Mouse (Mus musculus) granulocyte monocyte progenitor cell, adult 5-6 weeks (primary cell): ENCODE measurements around the gene Arl4c. TPM values are rescaled to one million over a fixed set of nuclear protein-coding genes. Genes with fewer than 3 reads are reported as not detected.

Experiments
- ATAC-seq: replicated peaks from 2 replicates; pipeline ENCODE4 v1.8.0; 2016; ENCODE audit warnings: mild to moderate bottlenecking, moderate TSS enrichment, inconsistent platforms; ENCODE audit not compliant: poor library complexity, severe bottlenecking
- total RNA-seq, 2 experiments: library from RNA; stranded (forward) in 1 of 2; stranded (reverse) in 1 of 2; fragments of 200-712, 200-1000 nt in 1 of 2; fragments of >200 nt in 1 of 2; fragmentation: Nextera tagmentation in 1 of 2; gene quantifications; 2 replicates each; pipeline ENCODE4 v1.2.3; 2014 to 2017

Gene Arl4c
- total RNA-seq, 2 experiments from 2014 or later: 3.6 to 3.7 TPM

DNA sequence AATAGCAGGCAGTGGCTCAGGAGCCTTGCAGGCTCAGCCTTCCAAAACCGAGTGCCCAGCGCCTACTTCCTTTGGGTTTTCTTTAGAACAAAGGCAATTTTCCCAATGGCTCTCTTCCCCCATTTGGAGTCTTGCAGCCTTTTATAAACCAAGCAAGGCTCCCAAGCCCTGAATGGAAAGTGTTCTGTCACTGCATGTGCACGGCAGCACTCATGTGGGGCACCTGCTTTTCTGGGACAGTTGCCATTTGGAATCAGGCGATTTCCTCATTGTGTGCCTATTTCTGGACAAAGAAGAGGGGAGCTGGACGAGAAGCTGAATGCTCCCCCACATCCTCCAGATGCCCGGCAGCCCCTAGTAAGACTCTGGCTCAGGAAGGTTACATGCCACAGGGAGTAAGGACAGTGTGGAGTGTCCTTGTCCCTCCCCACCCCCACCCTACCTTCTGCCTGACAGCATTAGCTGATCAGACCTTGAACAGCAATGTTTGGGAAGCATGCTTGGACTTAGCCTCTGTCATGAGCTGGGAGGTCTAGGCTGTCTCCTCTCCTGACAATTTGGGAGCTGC is 43.6 kb downstream of the Arl4c start:
- ATAC-seq: no peak

- no peak for ATAC-seq
Measured at GRCm38 (mm10) chr1:88656096-88656480, 45.9 kb downstream of the Arl4c start.

DNA sequence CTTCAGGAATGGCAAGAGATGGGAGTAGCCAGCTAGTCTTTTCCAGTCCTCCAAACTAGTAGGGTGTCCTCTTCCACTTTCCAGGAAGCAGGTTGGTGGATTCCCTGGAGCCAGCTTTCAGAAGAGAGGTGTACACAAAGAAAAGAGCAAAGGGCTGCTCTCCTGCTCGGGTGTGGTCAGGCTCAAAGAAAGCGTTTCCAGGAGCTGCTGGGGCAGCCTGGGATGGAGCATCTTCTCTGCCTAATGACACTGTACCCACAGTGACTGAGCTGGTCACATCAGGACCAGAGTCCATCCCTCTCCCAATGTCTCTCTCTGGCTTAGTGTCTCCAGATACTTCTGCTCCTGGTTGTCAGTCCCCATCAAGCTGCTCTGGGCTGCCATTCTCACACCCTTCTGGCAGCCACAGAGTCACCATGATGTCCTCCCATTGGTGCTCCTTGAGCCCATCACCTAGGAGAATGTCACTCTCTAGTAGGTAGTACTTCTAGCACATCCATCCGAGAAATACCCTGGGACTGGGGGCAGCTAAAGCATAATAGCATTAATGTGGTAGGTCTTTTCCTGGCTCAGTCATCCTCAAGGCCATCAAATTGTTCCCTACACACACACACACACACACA is 46.4 kb downstream of the Arl4c start:
- no peak for ATAC-seq

DNA sequence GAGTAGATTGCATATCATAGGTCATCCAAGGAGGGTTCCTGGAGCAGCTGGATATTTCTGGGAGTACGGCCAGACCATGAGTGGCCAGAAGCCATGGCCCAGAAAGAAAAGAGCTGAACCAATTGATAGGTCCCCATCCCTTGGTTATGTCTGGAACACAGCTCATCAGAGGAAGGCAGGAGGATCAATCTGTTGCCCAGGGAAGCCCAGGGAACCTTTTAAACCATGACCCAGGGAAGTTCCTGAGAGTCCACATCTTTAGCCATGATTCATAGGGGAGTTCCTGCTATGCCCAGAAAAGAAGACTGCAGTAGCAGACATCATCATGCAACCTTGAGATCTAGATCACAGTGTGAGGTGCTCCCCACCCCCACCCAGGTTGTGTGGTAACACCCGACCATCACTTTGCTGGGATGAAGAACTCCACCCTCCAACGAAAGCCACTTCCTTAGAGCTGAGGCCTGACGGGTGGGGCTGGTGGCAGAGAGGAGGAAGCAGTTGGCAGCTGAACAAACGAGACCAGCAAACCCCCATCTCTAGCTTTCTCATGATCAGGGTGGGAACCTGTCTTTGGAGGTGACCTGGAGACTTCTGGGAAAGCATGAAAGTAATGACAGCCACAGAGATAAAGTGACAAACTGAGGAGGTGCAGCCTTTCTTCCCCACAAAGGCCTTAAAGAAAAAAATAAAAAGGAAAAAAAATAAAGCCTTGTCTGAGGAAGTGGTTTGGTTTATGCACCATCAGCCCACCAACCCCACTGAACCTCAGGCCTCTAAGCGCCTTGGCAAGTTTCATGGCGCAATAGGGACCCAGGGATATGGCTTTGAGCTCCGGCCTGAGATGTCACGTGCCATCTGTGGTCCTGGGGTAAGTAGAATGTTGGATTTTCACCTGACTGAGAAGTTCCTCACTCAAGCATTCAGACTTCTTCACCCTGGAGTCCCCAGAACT is 47.2 kb downstream of the Arl4c start:
- ATAC-seq: peak; percentile 81

DNA sequence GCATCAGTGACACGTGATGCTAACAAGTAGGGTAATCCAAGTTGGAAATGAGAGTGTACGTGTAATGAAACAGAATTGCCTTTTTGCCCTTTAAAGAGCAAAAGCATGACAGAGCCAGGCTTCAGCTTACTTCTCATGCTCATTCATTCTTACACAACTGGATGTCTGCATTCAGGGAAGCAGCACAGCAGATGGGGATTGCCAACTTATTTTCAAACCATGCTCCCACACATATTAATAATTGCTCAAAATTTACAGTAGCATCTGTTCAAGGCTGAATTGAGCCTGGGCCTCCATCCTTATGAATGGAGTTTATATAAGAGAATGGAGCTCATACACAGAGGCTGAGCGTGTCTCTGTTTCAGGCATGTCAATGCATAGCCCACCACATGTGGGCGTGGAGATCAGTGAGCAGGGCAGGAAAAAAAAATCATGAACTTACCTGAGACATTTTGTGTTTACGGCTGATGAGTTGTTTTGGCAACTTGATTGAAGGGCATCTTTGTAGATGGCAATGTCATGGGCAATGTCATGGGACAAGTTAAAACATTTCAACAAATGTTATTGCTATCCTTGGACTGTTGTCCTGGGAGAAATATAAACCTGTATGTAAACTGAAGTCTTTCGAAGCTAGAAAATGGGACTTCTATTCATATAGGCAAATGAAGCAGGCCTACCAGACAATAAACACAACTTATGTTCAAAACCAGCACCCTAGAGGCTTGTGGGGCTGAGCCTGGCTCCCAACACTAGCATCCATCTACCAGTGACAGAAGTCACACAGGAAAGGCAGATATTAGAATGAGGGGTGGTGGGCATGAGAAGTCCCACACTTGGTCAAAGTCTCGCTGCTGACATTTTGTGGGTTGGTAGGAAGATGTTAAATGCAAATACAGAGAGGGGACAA is 48.2 kb downstream of the Arl4c start:
- no peak for ATAC-seq

GRCm38 (mm10) chr1:88652682-88653081 is 49.3 kb downstream of the Arl4c start:
- ATAC-seq: peak; percentile 60

DNA sequence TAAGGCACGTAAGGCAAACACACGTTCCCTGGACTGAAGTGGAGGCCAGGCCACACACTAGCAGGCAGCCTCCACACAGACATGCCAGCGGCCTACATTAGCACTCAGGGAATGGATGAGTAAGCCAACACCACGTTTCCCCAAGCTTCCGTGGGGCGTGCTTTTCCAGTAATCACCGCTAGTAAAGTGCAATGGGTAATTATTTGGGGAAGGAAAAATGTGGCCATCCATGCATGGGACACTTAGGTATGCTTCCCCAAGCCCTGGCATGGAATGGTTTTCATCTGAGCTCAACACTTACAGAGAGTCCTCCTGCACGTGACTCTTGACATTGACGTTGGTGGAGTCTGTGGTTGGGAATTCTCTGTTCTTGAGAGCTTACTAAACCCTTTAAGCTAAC is 50.4 kb downstream of the Arl4c start:
- no peak for ATAC-seq

GRCm38 (mm10) chr1:88648742-88649141 is 53.3 kb downstream of the Arl4c start:
- ATAC-seq: no peak

DNA sequence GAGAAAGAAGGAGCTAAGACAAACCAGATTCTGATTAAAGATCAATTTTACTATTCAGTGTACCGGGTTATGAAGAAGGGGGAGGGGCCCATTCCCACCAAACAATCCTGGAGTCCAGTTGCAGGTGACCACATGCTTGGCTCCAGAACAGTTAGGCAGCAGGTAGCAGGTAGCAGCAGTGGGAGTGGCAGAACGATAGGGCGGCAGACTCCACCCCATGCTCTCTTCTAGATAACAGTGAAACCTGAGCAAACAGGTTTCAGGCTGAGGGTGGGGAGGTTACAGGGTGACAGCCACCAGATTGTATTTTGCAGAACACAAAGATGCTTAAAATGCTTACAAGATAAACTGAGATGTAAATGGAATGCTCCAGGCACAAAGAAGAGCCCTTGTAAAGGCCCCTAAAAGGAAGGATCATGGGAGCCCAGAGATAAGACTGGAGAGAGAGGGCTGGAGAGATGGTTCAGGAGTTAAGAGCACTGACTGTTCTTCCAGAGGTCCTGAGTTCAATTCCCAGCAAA is 56.4 kb downstream of the Arl4c start:
- no peak for ATAC-seq

DNA sequence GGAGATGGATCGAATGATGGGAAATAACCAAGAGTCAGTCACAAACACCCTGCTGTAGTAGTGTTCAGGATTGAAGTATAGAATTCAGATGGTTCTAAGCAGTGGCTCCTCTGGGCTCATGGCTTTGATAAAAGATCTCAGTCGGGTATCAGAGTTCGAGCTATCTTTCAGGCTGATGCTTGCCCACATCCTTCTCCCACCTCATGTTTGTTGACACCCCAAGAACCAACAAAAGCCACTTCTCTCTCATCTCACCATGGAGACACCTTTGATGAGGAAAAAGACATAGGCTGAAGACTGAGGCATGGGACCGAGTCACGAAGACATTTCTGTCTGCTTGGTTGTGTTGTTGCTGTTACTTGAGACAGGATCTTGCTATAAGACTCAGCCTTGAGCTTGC is 57.6 kb downstream of the Arl4c start:
- ATAC-seq: no peak

DNA sequence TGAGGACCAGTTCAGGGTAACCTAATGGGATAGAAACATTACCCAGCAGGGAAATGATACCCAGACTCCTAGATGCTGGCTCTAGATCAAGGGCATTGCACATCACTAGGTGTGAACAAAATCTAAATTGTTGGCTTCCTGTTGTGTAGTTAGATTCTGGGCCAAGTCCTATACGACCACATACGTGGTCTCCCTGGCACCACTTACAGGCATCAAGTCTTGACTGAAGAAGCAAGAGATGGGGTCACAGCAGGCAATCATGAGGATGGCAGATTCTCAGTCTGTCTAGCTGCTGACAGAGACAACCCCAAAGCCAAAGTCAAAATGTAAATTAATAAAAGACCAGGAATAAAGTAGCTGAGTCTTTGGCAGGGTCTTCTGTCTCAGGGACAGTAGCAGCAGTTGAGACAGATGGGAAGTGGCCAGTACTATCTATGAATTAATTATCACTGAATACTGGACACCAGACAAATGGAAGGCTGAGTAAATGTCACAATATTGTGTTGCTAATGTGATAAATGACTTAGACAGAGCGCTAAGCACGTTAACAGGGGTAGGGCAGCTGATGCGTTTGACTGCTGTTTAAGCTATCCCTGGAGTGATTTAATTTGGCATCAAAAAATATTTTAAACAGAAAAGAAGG is 58.7 kb downstream of the Arl4c start:
- ATAC-seq: no peak

DNA sequence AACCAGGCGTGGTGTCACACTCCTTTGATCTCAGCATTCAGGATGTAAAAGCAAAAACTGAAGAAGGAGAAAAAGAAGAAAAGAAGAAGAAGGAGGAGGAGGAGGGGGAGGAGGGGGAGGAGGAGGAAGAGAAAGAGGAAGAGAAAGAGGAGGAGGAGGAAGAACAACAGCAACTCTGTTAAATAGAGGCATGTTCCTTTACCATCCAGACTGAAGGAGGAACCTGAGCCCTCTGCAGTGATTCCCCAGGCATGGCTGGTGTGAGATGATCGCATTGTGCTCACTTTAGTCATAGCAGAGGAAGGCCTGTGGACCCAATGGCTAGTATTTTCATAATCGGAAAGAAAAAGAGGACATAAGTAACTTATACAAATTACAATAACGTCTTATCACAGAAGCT is 59.3 kb downstream of the Arl4c start:
- ATAC-seq: peak; percentile 53

DNA sequence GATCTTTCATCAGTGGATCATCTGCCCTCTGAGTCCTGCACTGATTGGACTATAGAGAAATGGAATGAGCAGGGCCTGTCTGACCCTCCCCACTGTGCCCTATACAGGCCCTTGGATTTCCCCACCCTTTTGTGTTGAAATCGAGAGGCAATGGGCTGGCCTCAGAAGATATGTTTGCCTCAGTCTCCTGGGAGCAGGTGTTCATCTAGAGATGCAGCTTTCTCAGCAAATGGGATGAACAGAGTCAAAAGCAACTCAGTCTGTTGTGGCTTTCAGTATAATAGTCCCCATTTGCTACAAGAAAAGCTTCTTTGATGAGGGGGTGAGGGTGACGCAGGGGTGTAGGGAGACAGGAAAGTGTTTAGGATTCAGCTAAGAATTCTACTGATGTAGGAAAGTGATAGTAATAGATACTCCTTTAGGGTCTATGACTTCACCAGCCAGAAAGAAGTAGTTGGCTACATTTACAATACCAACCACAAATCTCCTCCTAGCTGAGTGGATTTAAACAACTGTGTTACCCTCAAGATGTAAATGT is 60.3 kb downstream of the Arl4c start:
- ATAC-seq: no peak

- no peak for ATAC-seq
Measured at GRCm38 (mm10) chr1:88641194-88641593, 60.8 kb downstream of the Arl4c start.

DNA sequence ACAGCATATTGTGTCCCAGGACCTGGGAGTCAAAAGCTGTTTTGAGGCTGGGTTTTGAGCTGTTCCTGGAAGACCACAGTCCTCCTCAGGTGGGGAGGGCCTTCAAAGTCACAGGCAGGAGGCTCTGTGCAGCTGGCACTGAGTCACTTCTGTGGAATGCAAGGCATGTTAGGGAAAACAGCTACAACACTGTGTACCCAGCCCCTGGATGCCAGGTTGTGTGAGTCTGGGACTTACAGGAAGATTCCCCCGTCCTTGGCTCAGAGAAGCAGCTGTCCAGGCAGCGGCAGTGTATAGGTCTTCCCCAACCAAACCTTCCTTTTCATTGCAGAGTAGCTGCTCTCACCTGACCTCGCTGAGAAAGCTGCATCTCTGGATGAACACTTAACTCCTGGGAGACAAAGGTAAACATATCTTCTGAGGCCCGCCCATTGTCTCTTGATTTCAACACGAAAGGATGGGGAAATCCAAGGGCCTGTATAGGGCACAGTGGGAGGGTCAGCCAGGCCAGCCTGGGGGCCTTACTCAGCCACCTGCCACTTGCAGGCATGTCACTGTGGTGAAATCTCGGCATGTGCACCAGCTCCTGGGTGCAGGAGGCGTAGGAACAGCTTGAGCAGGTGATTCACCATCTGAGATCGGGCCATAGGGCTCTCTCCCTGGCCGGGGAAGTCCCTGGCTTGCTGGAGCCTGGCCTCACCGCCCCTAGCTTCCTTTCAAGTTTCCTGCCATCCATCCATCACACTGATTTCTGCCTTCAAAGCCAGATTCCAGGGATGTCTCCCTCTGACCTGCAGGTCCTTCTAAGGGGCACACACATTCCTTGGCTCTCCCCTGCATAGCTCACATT is 62.4 kb downstream of the Arl4c start:
- ATAC-seq: peak; percentile 67

- no peak for ATAC-seq
Measured at GRCm38 (mm10) chr1:88638622-88639021, 63.4 kb downstream of the Arl4c start.

DNA sequence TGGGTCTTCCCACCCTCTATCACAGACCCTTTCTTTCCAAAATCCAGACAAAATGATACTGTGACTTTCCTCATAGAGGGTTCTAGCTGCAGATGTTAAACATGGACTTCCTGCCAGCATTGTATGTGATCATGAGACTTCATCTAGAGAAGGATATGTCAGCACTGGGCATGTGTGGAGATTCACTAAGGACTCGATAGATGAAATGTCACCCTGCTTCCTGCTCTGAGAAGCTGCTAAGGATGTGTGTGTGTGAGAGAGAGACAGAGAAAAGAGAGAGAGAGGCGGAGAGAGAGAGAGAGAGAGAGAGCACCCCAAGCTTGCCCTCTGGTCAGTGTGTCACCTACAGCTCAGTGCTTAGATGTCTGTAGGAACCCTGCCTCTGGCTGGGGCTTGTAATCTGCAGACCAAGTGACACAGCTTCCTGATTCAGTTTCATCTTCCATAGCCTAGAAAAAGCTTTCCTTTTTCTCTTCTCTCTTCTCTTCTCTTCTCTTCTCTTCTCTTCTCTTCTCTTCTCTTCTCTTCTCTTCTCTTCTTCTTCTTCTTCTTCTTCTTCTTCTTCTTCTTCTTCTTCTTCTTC is 65.4 kb downstream of the Arl4c start:
- ATAC-seq: peak; percentile 58

DNA sequence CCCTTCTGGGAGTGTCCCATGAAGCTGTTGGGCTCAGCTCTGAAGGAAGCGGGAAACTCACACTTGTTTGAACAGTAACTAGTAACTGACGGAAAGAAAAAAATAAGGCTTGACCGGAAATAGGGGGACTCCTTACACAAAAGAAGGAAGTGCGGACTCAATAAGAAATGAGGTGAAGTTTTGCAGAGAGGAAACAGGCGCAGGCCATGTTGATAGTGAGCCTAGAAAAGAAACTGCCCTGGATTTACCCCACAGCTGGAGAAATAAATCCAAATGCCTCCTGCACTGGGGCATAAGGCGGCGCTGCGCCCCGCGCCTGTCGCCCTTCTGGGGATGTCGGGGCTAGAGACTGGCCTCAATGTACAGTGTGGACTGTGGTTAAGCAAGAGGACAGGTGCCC is 66.4 kb downstream of the Arl4c start:
- peak; percentile 26 for ATAC-seq
